Mouse (Mus musculus): ENCODE results near the gene Lix1l.

DNA sequence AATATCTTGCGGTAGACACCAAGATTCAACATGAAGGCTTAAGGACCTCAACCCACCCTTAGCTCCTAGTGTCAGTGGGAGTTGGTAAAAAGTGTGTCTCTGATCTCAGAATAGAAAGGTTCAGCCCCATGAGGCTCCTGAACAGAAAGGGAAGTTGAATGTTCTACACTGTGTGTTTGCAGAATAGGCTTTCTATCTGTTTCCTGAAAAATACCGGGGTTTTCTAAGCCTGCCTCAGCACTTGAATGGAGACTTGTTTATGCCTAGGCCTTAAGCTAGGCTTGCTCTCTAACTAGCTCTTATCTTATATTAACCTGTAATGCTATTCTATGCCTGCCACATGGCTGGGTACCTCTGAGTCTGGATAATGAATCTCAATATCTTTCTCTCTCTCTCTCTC, 60.0 kb downstream of the Lix1l start:
- TF ChIP-seq CTCF (IDR thresholded peaks at IDR 0.05) = no peak
- no peak for TF ChIP-seq POLR2A (IDR thresholded peaks at IDR 0.05; ENCODE audit: insufficient read depth, low read depth, low read length)

All from heart, adult 2 months (tissue).